Mouse (Mus musculus): ENCODE measurements around the gene Mterf2. TPM values are rescaled to one million over a fixed set of nuclear protein-coding genes. Genes with fewer than 3 reads are reported as not detected.

Gene Mterf2
- 10 to 100 TPM in 2 of 4 experiments, 1 to 10 TPM in 2; 5.7 to 15.3 (median 8.8) TPM for total RNA-seq (2022)

DNA sequence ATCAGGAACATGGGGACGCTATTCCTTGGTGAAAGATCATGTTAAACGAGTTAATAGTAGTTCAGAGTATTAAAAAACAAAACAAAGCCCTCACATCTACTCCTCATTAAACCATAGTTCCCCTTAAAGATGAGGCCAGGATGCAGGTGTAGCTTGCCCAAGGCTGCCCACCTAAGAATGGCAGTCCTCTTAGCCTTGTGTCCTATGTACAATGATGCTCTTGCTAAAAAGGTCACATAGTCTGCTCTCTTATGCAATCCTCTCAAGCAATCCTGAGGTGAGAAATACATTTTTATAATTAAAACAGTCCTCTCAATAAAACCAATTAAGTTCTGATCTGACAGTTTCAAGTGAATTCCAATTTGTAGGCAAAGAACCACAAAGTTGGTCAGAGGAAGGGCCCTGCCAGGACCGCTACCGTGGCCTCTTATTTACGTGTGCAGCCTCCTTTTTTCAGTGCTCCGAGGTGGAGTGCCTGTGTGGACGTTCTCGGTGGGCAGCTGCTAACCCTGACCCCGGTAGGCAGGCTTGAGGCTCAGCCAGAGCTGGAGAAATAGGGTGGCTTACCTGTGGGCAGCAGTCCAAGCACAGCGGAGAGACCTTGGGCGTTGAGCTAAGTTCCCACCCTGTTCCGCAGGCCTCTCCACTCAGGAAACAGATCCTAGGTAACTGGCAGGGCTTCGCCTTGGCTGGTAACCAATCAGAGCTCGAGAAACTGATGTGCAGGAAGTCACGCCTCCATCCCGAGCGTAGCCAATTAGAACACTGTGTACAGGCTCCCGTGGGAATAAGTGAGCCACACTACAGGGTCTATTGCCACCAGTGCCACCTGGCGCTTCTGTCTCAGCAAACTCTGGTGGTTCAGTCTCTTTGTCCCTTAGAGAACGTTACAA, at the start of gene Mterf2:
Gene Mterf2 (minus strand): TSS at position 633 of the 893 bp plus-strand sequence.
- DNase-seq: peak; percentile 94

- DNase-seq: no peak
Measured at GRCm38 (mm10) chr10:85176640-85177039, 48.8 kb upstream of the Mterf2 start.

GRCm38 (mm10) chr10:85165306-85165705, 37.5 kb upstream of the Mterf2 start:
- no peak for DNase-seq

DNA sequence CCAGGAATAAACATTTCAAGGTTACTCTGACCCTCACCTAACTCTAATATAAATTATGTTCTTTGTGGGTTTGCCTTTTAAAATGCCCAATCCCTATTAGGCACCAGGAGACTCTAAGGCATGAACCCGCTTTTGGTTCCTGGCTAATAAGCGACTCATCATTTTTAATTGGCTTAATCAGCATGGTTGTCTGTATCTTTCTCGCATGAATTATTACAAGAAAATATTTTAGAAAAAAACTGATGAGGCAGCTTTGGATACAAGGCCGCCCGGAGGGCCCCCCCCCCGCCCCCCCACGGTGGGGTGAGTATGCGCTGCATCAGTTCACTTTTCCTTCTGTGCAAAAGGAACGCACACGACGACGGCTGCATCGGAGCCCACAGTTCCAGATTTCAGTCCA, 37.0 kb upstream of the Mterf2 start:
- DNase-seq: no peak

GRCm38 (mm10) chr10:85161745-85162351, 34.0 kb upstream of the Mterf2 start:
- no peak for DNase-seq

DNA sequence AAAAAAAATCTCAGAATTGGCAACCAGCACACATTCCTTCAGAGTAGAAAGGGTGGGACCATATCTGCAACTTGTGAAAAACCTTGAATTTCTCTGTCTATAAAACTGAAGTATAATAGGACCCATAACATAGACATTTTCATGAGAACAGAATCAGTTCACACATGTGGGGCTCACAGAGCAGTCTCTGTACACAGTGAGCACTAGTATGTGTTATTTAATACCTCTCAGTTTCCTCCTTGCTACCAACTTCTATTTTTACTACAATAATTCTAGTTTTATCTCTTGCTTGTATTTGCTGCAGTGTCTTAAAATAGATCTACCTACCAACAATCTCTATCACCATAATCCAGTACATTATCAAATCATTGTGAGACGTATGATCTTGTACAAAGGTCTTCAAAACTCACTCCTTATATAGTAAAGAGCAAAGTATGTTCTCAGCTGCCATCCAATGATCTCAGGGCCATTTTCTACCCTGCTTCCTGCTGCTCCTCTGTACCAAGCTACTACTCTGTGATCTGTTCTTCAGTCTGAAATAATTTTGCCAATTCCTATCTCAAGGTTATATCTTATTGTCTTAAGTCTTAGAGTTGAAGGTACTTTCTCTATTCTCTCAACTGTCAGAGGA, 32.3 kb upstream of the Mterf2 start:
- no peak for DNase-seq

GRCm38 (mm10) chr10:85157451-85157850, 29.6 kb upstream of the Mterf2 start:
- no peak for DNase-seq

GRCm38 (mm10) chr10:85154195-85154594, 26.4 kb upstream of the Mterf2 start:
- DNase-seq: peak; percentile 23

- no peak for DNase-seq
Measured at GRCm38 (mm10) chr10:85149226-85149625, 21.4 kb upstream of the Mterf2 start.

- no peak for DNase-seq
Measured at GRCm38 (mm10) chr10:85146282-85146681, 18.5 kb upstream of the Mterf2 start.

GRCm38 (mm10) chr10:85141465-85141864, 13.6 kb upstream of the Mterf2 start:
- DNase-seq: no peak

DNA sequence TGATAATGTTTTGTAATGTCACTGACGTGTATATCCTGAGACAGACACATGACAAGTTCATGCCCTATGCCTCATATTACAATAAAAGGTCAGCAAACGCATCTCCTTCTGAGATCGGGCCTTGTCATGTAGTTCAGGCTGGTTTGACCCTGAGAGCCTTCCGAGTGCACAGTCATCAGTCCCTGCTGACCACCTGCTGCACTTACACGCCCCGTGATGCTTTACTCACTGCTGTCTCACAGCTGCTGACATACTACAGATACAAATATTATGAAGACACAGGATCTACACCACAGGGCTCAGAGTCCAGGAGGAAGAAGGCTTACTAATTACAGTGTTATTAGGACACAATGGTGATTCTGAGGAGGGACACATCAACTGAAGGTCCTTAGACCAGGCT, 8.7 kb upstream of the Mterf2 start:
- DNase-seq: no peak

DNA sequence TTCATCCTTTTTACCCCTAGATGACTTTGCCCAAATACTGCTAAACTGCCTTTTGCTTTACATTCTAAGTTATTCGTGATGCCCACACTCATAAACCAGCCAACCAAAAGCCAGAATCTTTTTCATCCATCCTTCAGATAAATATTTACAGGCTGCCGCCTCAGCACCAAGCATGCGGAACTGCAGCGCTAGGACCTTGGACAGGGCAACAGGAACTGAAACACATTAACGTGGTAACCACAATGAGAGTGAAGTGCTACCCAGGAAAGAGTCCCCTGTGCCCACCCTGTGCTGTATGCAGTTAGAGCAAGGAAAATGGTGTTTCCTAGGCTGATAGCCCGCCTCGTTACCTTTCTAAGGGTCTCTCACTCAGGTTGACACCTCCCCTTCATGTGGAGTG, 626 bp upstream of the Mterf2 start:
- no peak for DNase-seq

- no peak for DNase-seq
Measured at GRCm38 (mm10) chr10:85125184-85125583, 2.6 kb downstream of the Mterf2 start.

GRCm38 (mm10) chr10:85114409-85114808, 13.4 kb downstream of the Mterf2 start:
- DNase-seq: no peak

GRCm38 (mm10) chr10:85103085-85103885, 24.5 kb downstream of the Mterf2 start:
- peak; percentile 10 for DNase-seq

DNA sequence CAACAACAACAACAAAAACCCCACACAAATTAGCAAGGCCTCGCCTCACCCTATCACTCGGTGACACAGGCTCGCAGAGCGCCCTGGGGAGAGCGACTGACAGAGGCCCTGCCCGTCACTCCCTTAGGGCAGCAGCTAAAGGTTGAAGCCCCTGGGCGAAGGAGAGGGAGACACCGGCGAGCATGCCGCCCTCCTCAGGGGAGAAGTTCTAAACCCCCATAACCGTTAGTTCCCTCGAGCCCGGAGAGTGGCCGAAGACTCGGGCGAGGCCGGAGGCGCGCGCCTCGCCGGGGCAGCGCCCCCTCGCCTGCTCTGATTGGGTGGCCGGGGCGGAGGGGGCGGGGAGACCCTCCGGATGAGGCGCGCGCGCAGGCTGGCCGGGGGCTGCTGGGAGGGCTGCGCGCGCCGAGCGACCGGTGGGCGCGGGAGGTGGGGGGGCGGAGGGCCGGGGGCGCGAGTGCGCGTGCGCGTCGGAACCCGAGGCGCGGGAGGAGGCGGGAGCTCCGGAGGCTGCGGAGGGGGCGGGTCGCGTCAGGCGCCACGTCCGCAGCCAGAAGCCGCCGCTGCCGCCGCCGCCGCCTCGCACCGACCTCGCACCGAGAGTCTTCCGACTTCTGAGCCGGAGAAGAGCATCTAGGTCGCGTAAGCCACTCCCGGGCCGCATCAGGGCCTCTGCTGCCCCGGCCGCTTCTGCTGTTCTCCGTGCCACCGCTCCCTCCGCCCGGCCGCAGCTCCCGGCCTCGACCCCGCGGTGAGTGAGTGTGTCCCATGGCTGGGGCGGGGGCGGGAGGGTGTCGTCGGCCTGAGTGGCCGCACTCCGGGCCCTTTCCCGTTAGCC, 25.4 kb downstream of the Mterf2 start, which contains the start of the genes Fhl4 and Tmem263:
Gene Fhl4 (minus strand): TSS at position 249 of the 838 bp plus-strand sequence.
Gene Tmem263 (plus strand): TSS at position 381 of the 838 bp plus-strand sequence.
- DNase-seq: peak; percentile 50

- peak; percentile 4 for DNase-seq
Measured at GRCm38 (mm10) chr10:85101841-85102240, 26.0 kb downstream of the Mterf2 start.

GRCm38 (mm10) chr10:85071605-85072152, 56.1 kb downstream of the Mterf2 start:
- DNase-seq: no peak

Measured in adrenal gland, adult 8-10 months (tissue).